Mouse (Mus musculus): ENCODE measurements at regions not wholly inside any gene's neighbourhood (a gene's known extent, or its start where the extent isn't known, plus 50 kb on each side); places are given as distances from the start of the nearest gene placed in this dataset.

DNA sequence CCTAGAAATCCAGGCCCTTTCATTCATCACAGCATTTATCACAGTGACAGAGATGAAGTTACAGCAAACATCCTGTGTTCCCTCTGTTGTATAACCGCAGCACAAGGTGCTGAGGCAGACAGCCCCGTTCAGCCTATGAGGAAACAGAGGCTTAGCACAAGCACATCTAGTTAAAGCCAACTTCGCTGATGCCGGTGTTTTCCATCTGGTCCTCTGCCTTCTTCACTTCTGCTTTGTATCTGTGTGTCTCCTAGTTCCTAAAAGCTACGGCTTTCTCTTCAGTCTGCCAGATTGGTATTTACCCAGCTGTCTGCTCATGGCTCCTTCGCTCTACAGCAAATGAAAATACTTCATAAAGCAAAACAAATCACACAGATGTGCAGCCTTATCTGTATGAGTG, 256.5 kb upstream of the Clint1 start:
- Histone ChIP-seq H3K4me1 (replicated peaks; ENCODE audit: control insufficient read depth, insufficient read depth, low read length) (0 out of 2 replicates have a peak, but pooled peaks cover 2% of the 10 kb centered on the region), H3K36me3 (ENCODE audit: control insufficient read depth, insufficient read depth, low read length) (no peaks in the 10 kb centered on the region), H3K9ac (ENCODE audit: low read length) (no peak overlapping the region), H3K27me3 (ENCODE audit: control insufficient read depth, insufficient read depth, low read length) (no peaks in the 10 kb centered on the region), H3K27ac (ENCODE audit: low read depth, low read length) (no peak overlapping the region), H3K4me3 (ENCODE audit: low read depth, low read length) (no peak overlapping the region), H3K9me3 (ENCODE audit: control insufficient read depth, low read length) (no peaks in the 10 kb centered on the region), H3K4me2 (ENCODE audit: low read depth, low read length, severe bottlenecking) (no peak overlapping the region)
- ATAC-seq (replicated peaks; ENCODE audit: low FRiP score) (no peak), DNase-seq (ENCODE audit: low spot score) (no peak)
- WGBS: 92% methylated on average over 6 of the region's 6 CpGs

- DNase-seq (ENCODE audit: low spot score) (no peak), ATAC-seq (replicated peaks; ENCODE audit: low FRiP score) (no peak)
- Histone ChIP-seq H3K9ac (ENCODE audit: low read length) (no peak overlapping the region), H3K4me3 (ENCODE audit: low read depth, low read length) (no peak overlapping the region), H3K27ac (ENCODE audit: low read depth, low read length) (no peak overlapping the region), H3K4me2 (ENCODE audit: low read depth, low read length, severe bottlenecking) (no peak overlapping the region), H3K36me3 (ENCODE audit: control insufficient read depth, insufficient read depth, low read length) (no peaks in the 10 kb centered on the region), H3K4me1 (replicated peaks; ENCODE audit: control insufficient read depth, insufficient read depth, low read length) (no peaks in the 10 kb centered on the region), H3K9me3 (ENCODE audit: control insufficient read depth, low read length) (no peaks in the 10 kb centered on the region), H3K27me3 (ENCODE audit: control insufficient read depth, insufficient read depth, low read length) (no peaks in the 10 kb centered on the region)
- 96% methylated on average over 2 of the region's 2 CpGs for WGBS
Measured at GRCm38 (mm10) chr11:45621824-45622223, 230.0 kb upstream of the Clint1 start.

DNA sequence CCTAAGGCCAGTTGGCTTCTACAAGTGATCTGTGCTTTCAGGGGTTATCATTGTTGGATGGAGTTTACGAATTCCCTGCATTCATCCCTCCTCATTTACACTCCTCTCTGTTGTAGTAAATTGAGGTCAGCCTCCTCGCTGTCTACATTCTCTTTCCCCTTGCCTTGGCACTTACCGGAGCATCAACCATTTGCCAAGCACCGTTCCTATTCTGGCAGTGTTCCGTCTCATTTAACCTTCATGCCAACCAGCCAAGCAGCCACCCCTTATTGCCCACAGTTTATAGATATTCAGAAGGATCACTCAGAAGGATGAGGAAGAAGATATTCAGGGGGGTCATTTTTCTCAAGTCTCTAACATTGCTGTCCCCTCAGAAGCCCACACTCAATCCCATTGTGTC, 229.2 kb upstream of the Clint1 start:
- DNase-seq (ENCODE audit: low spot score): no peak
- H3K4me3 ChIP-seq (ENCODE audit: low read depth, low read length): no peak overlapping the region
- no peak overlapping the region for H3K27ac ChIP-seq (ENCODE audit: low read depth, low read length)
- no peak for ATAC-seq (replicated peaks; ENCODE audit: low FRiP score)
- no peaks in the 10 kb centered on the region for H3K4me1 ChIP-seq (replicated peaks; ENCODE audit: control insufficient read depth, insufficient read depth, low read length)
- H3K9ac ChIP-seq (ENCODE audit: low read length): no peak overlapping the region
- no peak overlapping the region for H3K4me2 ChIP-seq (ENCODE audit: low read depth, low read length, severe bottlenecking)
- H3K9me3 ChIP-seq (ENCODE audit: control insufficient read depth, low read length): no peaks in the 10 kb centered on the region
- 93% methylated on average over 5 of the region's 5 CpGs for WGBS
- no peaks in the 10 kb centered on the region for H3K27me3 ChIP-seq (ENCODE audit: control insufficient read depth, insufficient read depth, low read length)
- no peaks in the 10 kb centered on the region for H3K36me3 ChIP-seq (ENCODE audit: control insufficient read depth, insufficient read depth, low read length)

DNA sequence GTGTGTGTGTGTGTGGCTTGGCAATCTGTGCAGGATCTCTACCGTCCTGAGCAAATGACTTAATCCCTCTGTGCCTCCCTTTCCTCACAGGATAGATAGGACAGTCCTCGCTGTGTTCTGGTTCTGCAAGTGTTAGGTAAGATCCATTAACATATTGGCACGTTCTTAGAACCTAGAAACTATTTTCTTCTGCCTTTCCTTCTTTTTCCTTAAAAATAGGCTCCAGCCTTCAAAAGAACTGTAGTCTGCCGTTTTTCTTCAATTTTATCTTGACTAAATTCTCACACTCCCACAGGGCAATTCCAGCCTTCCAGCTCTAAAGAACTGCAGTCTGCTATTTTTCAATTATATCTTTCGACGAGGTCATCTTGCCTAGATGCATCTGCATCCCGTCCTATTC, 227.6 kb upstream of the Clint1 start:
- DNase-seq (ENCODE audit: low spot score) (no peak), ATAC-seq (replicated peaks; ENCODE audit: low FRiP score) (no peak)
- H3K4me1 ChIP-seq (replicated peaks; ENCODE audit: control insufficient read depth, insufficient read depth, low read length): no peaks in the 10 kb centered on the region
- H3K4me2 ChIP-seq (ENCODE audit: low read depth, low read length, severe bottlenecking): no peak overlapping the region
- no peaks in the 10 kb centered on the region for H3K27me3 ChIP-seq (ENCODE audit: control insufficient read depth, insufficient read depth, low read length)
- no peaks in the 10 kb centered on the region for H3K36me3 ChIP-seq (ENCODE audit: control insufficient read depth, insufficient read depth, low read length)
- no peak overlapping the region for H3K9ac ChIP-seq (ENCODE audit: low read length)
- no peaks in the 10 kb centered on the region for H3K9me3 ChIP-seq (ENCODE audit: control insufficient read depth, low read length)
- H3K27ac ChIP-seq (ENCODE audit: low read depth, low read length): no peak overlapping the region
- 82% methylated on average over 7 of the region's 7 CpGs for WGBS
- no peak overlapping the region for H3K4me3 ChIP-seq (ENCODE audit: low read depth, low read length)

GRCm38 (mm10) chr11:45629250-45629649, 222.6 kb upstream of the Clint1 start:
- 29% methylated on average over 1 of the region's 1 CpGs for WGBS
- H3K4me1 ChIP-seq (replicated peaks; ENCODE audit: control insufficient read depth, insufficient read depth, low read length): no peaks in the 10 kb centered on the region

DNA sequence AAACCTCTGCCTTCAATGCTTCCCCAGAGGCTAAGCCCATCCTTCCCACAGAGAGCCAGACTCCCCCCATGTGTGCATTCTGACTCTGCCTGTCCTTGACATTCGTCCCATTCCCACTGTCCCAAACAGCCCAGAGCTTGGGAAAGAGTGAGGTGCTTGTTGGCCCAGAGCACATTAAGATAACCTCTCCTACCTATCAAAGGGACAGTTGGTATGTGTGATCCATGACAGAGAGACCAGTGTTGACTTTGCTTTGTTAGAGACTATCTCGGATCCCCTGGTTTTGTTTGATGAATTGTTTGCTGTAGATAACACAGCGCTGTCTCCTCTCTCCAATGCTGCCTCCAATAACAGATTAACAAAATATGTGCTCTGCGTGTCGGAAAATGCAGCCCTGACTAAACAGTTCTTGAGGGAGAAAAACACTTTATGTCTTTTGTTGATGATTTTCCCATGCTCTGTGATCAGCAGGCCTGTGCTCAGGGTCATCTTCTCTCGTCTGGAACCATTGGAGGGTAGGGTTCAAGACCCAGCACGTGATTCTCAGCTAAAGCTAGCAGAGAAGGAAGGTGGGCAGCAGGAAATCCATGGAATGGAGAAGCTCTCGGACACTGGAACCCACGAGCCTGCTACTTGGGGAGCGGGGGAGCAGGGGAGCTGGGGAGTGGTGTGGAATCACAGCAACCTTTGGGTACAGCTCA, 217.2 kb upstream of the Clint1 start:
- H3K9ac ChIP-seq (ENCODE audit: low read length): no peak overlapping the region
- no peak overlapping the region for H3K4me3 ChIP-seq (ENCODE audit: low read depth, low read length)
- H3K9me3 ChIP-seq (ENCODE audit: control insufficient read depth, low read length): no peaks in the 10 kb centered on the region
- no peak for ATAC-seq (replicated peaks; ENCODE audit: low FRiP score)
- no peaks in the 10 kb centered on the region for H3K4me1 ChIP-seq (replicated peaks; ENCODE audit: control insufficient read depth, insufficient read depth, low read length)
- DNase-seq (ENCODE audit: low spot score): no peak
- whole genome bisulfite sequencing: 88% methylated on average over 10 of the region's 10 CpGs
- no peak overlapping the region for H3K27ac ChIP-seq (ENCODE audit: low read depth, low read length)
- no peak overlapping the region for H3K4me2 ChIP-seq (ENCODE audit: low read depth, low read length, severe bottlenecking)
- no peaks in the 10 kb centered on the region for H3K27me3 ChIP-seq (ENCODE audit: control insufficient read depth, insufficient read depth, low read length)
- H3K36me3 ChIP-seq (ENCODE audit: control insufficient read depth, insufficient read depth, low read length): no peaks in the 10 kb centered on the region

More at GRCm38 (mm10) chr11:45629250-45629649, 222.6 kb upstream of the Clint1 start:
- DNase-seq (ENCODE audit: low spot score): no peak
- Histone ChIP-seq H3K4me3 (ENCODE audit: low read depth, low read length) (no peak overlapping the region), H3K9ac (ENCODE audit: low read length) (no peak overlapping the region), H3K36me3 (ENCODE audit: control insufficient read depth, insufficient read depth, low read length) (no peaks in the 10 kb centered on the region), H3K9me3 (ENCODE audit: control insufficient read depth, low read length) (no peaks in the 10 kb centered on the region), H3K4me2 (ENCODE audit: low read depth, low read length, severe bottlenecking) (no peak overlapping the region), H3K27me3 (ENCODE audit: control insufficient read depth, insufficient read depth, low read length) (no peaks in the 10 kb centered on the region), H3K27ac (ENCODE audit: low read depth, low read length) (no peak overlapping the region)
- ATAC-seq (replicated peaks; ENCODE audit: low FRiP score): no peak

- DNase-seq (ENCODE audit: low spot score) (no peak), ATAC-seq (replicated peaks; ENCODE audit: low FRiP score) (no peak)
- no peak overlapping the region for H3K4me2 ChIP-seq (ENCODE audit: low read depth, low read length, severe bottlenecking)
- no peak overlapping the region for H3K4me3 ChIP-seq (ENCODE audit: low read depth, low read length)
- no peak overlapping the region for H3K9ac ChIP-seq (ENCODE audit: low read length)
- no peaks in the 10 kb centered on the region for H3K36me3 ChIP-seq (ENCODE audit: control insufficient read depth, insufficient read depth, low read length)
- 90% methylated on average over 4 of the region's 4 CpGs for WGBS
- H3K27me3 ChIP-seq (ENCODE audit: control insufficient read depth, insufficient read depth, low read length): no peaks in the 10 kb centered on the region
- H3K9me3 ChIP-seq (ENCODE audit: control insufficient read depth, low read length): no peaks in the 10 kb centered on the region
- no peaks in the 10 kb centered on the region for H3K4me1 ChIP-seq (replicated peaks; ENCODE audit: control insufficient read depth, insufficient read depth, low read length)
- no peak overlapping the region for H3K27ac ChIP-seq (ENCODE audit: low read depth, low read length)
Measured at GRCm38 (mm10) chr11:45635896-45636295, 216.0 kb upstream of the Clint1 start.

DNA sequence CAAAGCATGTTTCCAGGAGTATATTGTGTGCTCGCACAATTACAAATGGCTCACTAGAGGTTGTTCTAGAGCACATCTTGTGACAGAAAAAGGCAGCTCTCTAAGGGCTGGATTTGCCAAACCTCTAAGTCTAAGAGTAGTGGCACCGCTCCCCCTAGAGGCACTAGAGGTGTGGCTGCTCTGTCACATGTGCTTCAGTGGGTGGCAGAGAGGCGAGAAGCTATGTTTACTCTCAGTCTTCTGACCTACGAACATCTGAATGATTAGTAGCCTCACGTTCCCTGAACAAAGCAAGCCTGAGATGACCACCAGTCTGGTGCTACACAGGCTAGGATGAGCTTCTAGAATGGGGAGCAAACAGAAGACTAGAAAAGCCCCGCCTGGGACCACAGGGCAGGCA, 212.6 kb upstream of the Clint1 start:
- Histone ChIP-seq H3K4me2 (ENCODE audit: low read depth, low read length, severe bottlenecking) (no peak overlapping the region), H3K9me3 (ENCODE audit: control insufficient read depth, low read length) (no peaks in the 10 kb centered on the region), H3K27ac (ENCODE audit: low read depth, low read length) (no peak overlapping the region), H3K27me3 (ENCODE audit: control insufficient read depth, insufficient read depth, low read length) (no peaks in the 10 kb centered on the region), H3K4me1 (replicated peaks; ENCODE audit: control insufficient read depth, insufficient read depth, low read length) (no peaks in the 10 kb centered on the region), H3K36me3 (ENCODE audit: control insufficient read depth, insufficient read depth, low read length) (no peaks in the 10 kb centered on the region), H3K4me3 (ENCODE audit: low read depth, low read length) (no peak overlapping the region), H3K9ac (ENCODE audit: low read length) (no peak overlapping the region)
- WGBS: 86% methylated on average over 6 of the region's 6 CpGs
- ATAC-seq (replicated peaks; ENCODE audit: low FRiP score): no peak
- no peak for DNase-seq (ENCODE audit: low spot score)

- no peak overlapping the region for H3K27ac ChIP-seq (ENCODE audit: low read depth, low read length)
- no peaks in the 10 kb centered on the region for H3K9me3 ChIP-seq (ENCODE audit: control insufficient read depth, low read length)
- H3K36me3 ChIP-seq (ENCODE audit: control insufficient read depth, insufficient read depth, low read length): no peaks in the 10 kb centered on the region
- H3K9ac ChIP-seq (ENCODE audit: low read length): no peak overlapping the region
- DNase-seq (ENCODE audit: low spot score): no peak
- 80% methylated on average over 9 of the region's 9 CpGs for WGBS
- no peak overlapping the region for H3K4me3 ChIP-seq (ENCODE audit: low read depth, low read length)
- H3K27me3 ChIP-seq (ENCODE audit: control insufficient read depth, insufficient read depth, low read length): no peaks in the 10 kb centered on the region
- no peak for ATAC-seq (replicated peaks; ENCODE audit: low FRiP score)
- no peak overlapping the region for H3K4me2 ChIP-seq (ENCODE audit: low read depth, low read length, severe bottlenecking)
- H3K4me1 ChIP-seq (replicated peaks; ENCODE audit: control insufficient read depth, insufficient read depth, low read length): no peaks in the 10 kb centered on the region
Measured at GRCm38 (mm10) chr11:45642142-45642756, 209.6 kb upstream of the Clint1 start.

Measured in forebrain, embryonic 11.5 days (tissue).